Mouse (Mus musculus): ENCODE results near the gene Olfr473.
"Not testable (repeated sequence)": the region's sequence is repeated elsewhere in the genome, so short reads cannot be mapped to it uniquely, and the experiment has no call there.

Gene Olfr473

GRCm38 (mm10) chr7:107930146-107930545 is at the start of gene Olfr473:
Olfr473 (plus strand) TSS chr7:107930446.
- no peak for DNase-seq (ENCODE audit: low spot score in 2 of 2)

- no peak for DNase-seq (ENCODE audit: low spot score in 2 of 2)
These were observed 32.6 kb upstream of the Olfr473 start, which contains the start of gene Olfr472 for GRCm38 (mm10) chr7:107897602-107898001. Olfr472 (plus strand) TSS chr7:107897902.

DNA sequence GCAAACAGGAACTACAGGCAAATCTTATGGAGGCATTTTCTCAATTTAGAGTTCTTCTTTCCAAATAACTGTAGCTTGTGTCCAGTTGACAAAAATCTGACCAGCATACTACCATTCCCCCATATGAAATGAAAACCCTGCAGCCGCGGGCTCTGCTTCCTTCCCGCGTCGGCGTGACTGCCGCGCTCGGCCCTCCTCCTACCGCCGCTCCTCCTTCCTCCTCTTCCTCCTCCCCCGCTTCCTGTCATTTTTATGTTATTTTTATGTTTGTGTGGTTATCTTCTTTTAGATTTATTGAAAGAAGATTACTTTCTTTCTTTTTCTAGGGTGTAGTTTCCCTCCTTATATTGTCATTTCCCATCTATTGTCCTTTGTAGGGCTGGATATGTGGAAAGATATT is 22.3 kb downstream of the Olfr473 start:
- not testable (repeated sequence) for DNase-seq (ENCODE audit: low spot score in 2 of 2)

DNA sequence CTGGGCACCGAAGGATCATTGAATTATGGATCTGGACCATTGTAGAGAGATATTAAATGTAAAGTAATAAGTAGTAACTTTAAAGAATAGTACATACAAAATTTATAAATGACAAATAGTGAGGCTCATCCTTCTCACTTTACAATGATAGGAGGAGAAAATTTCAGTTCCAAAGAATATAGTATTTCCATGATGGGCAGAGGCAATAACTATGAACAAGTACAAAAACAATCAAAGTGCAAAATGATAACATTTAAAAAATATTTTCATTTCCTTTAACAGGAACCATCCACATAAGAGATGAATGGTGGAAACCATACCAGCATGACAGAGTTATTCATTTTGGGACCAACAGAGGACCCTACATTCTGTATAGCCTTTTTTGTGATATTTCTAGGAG is 24.1 kb downstream of the Olfr473 start, which contains the start of gene Olfr474:
Gene Olfr474 (plus strand): TSS at position 301 of the 400 bp plus-strand sequence.
- DNase-seq (ENCODE audit: low spot score in 2 of 2) = no peak

- DNase-seq (ENCODE audit: low spot score in 2 of 2) = no peak
These were observed 34.3 kb downstream of the Olfr473 start, which contains the start of gene Olfr476 for GRCm38 (mm10) chr7:107964503-107964902. Olfr476 (plus strand) TSS chr7:107964803.
